Mouse (Mus musculus): ENCODE results near the gene Naa80.

GRCm38 (mm10) chr9:107594281-107595062, 15.8 kb downstream of the Naa80 start:
- TF ChIP-seq CTCF (conservative IDR thresholded peaks at IDR 0.05; ENCODE audit: insufficient read depth, insufficient read length, low read depth, low read length) (no peak), POLR2A (IDR thresholded peaks at IDR 0.05; ENCODE audit: low read depth, low read length) (no peak)
